Mouse (Mus musculus) cortical plate, adult 2 months (tissue): ENCODE data around the gene Ppfia4. TPM values are rescaled to one million over a fixed set of nuclear protein-coding genes. Genes with fewer than 3 reads are reported as not detected.

Experiments
- H3K27ac ChIP-seq: fragments of 200-500 bp; 2 replicates; pipeline ENCODE4 v1.5.1; 2012; ENCODE audit warnings: low read length, control low read depth, inconsistent platforms; ENCODE audit not compliant: insufficient read depth
- H3K4me1 ChIP-seq: fragments of 200-500 bp; 2 replicates; pipeline ENCODE4 v1.6.1; 2011; ENCODE audit warnings: low read length; ENCODE audit not compliant: control insufficient read depth, insufficient read depth
- H3K4me3 ChIP-seq: fragments of 200-500 bp; 2 replicates; pipeline ENCODE4 v1.5.1; 2011; ENCODE audit warnings: mild to moderate bottlenecking, low read length, control low read depth; ENCODE audit not compliant: insufficient read depth
- CTCF ChIP-seq: fragments of 200-500 bp; IDR thresholded peaks from 2 replicates; pipeline ENCODE4 v1.5.1; 2011; ENCODE audit warnings: mild to moderate bottlenecking, control low read depth, low read length; ENCODE audit not compliant: insufficient read depth; ENCODE audit errors: extremely low read depth
- POLR2A ChIP-seq: fragments of 200-500 bp; IDR thresholded peaks from 2 replicates; pipeline ENCODE4 v1.6.1; 2011; ENCODE audit warnings: mild to moderate bottlenecking, low read length, control low read depth; ENCODE audit not compliant: insufficient read depth; ENCODE audit errors: extremely low read depth
- polyA plus RNA-seq: library from polyadenylated mRNA; depleted of rRNA; stranded (reverse); fragments of >200 nt; gene quantifications from 2 replicates; pipeline ENCODE4 v1.2.3, GENCODE M21; 2012

Ppfia4 gene
- polyA plus RNA-seq, 1 experiment: 52.6 TPM

DNA sequence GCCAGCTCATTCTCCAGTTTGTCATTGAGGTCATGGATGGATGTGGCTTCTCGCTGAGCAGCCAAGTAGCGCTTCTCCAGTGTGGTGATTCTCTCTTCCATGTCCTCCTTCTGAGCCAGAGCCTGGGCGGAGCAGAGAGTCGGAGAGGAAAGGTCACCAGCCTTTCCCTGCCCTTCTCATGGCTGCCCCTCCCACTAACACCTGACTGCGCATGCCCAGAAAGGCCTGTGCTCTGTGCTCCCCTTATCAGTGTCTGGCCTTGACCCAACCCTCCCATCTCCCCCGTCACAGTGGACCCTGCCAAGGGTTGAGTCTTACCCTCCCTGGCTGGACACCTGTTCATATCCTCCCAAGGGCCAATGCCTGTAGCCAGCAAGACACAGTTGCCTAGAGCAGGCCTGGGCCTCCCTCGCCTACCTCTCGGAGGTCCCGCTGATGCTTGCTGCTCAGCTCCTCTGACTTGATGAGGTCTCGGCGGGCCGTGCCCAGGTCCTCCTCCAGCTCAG, 5.8 kb downstream of the Ppfia4 start:
- Histone ChIP-seq H3K4me3 (no peak overlapping the region), H3K4me1 (no peaks in the 10 kb centered on the region), H3K27ac (no peak overlapping the region)
- TF ChIP-seq POLR2A (no peak), CTCF (no peak)

GRCm38 (mm10) chr1:134322591-134322990, 10.1 kb downstream of the Ppfia4 start:
- Histone ChIP-seq H3K4me1 (peaks cover 2% of the 10 kb centered on the region; the same call in 1 of the 2 replicates), H3K4me3 (no peak overlapping the region), H3K27ac (no peak overlapping the region)
- TF ChIP-seq POLR2A: no peak
- peak; percentile 64 for TF ChIP-seq CTCF

DNA sequence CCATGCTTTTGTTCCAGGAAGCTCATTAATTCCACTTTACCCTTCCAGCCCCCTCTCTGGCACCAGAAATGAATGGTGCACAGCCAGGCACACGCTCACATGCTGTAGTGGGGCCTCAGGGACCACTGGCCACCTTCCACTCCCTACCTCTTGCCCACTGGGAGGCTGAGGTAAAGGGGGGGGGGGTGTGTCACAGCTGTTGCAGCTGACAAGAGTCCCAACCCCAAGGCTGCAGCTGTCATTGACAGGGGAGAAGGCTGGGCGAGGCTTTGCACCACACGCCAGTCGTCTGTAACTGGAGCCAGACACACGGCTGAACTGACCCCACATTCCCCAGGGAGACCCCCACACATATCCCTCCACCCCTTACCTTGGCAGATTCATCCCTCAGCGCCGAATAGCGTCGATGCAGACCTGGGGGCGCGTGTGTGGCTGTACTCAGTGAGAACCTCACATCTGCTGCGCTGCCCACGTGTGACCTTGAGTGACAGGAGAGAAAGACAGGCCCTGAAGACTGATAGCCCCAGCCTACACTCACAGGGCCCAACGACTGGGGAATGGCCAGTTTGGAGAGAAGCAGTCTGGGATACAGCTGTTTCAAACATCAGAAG, 11.9 kb downstream of the Ppfia4 start:
- Histone ChIP-seq H3K4me1 (peaks cover 2% of the 10 kb centered on the region; the same call in 1 of the 2 replicates), H3K4me3 (no peak overlapping the region), H3K27ac (no peak overlapping the region)
- TF ChIP-seq POLR2A (no peak), CTCF (no peak)

DNA sequence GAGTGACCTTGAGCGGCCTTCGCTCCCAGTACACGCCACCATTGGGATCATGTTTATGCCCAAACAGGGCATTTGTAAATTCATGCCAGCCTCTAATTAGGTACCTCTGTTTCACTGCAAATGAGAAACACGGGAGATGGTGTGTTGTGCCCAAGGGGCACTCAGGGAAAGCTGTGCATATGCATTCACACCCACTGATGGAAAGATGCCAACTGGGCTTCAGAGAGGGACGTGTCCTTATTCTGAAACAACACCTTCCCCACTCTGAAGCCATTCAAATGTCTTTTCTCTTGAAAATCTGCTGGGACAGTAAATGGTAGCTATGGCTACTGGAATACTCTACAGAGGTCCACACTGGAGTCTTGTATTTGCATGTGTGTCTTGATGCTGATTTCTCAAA, 14.5 kb downstream of the Ppfia4 start:
- TF ChIP-seq CTCF (no peak), POLR2A (no peak)
- H3K27ac ChIP-seq: no peak overlapping the region
- H3K4me3 ChIP-seq: no peak overlapping the region
- peaks cover 2% of the 10 kb centered on the region; the same call in 1 of the 2 replicates for H3K4me1 ChIP-seq

DNA sequence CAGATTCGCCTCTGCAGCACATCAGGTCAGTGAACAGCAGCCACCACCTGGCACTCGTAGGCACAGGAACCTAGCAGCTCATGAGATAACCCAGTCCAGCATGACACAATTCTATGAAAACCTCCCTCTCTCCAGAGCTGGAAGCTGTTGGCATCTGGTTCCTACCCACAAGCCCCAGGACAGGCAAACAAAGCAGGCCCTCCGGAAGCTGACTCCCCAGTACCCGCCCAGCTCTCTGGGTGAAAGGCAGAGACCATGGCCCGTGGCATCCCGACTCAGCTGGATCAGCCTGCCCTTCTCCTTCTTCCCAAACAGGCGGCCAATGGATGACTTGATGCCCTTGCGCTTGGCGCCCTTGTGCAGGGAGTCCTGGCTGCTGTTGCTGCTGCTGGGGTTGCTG, 16.4 kb downstream of the Ppfia4 start:
- Histone ChIP-seq H3K27ac (no peak overlapping the region), H3K4me1 (peaks cover 2% of the 10 kb centered on the region; the same call in 1 of the 2 replicates), H3K4me3 (no peak overlapping the region)
- TF ChIP-seq CTCF: no peak
- TF ChIP-seq POLR2A: no peak

DNA sequence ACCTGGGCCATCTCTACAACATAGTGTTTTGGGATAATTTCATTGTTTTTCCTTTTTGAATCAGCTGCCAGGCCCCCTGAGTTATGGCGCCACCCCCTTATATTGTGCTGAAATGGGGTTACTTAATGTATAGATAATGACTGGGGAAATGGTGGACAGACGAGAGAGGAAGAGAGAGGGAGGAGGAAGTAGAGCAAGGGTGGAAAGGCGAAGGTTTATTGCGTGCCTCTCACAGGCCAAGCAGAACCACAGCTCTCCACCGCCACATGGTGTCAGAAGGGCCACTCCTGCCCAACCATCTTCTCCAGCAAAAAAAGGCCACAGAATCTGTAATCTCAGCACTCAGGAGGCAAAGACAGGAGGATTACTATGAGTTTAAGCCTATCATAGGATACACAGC, 17.5 kb downstream of the Ppfia4 start:
- no peak overlapping the region for H3K4me3 ChIP-seq
- peaks cover under 1% of the 10 kb centered on the region; the same call in 1 of the 2 replicates for H3K4me1 ChIP-seq
- no peak for TF ChIP-seq CTCF
- TF ChIP-seq POLR2A: no peak
- H3K27ac ChIP-seq: no peak overlapping the region

DNA sequence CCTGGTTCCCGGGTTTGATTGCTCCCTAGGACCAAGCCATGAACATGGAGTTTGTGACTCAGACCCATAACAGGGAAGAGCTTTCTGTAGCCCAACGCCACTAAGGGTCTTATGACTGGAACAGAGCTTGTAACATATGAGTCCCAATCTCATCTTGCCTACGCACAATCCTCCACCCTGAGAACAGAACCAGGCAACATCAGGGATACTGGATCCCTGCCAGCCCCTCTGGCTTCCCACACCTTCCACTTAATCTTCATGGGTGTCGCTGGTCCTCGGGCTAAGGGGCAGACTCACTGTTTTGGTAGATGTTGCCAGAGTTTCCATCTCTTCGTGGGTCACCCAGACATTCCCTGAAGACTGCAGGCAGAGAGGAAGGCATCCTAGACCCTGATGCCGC, 21.0 kb downstream of the Ppfia4 start:
- no peak overlapping the region for H3K27ac ChIP-seq
- H3K4me3 ChIP-seq: no peak overlapping the region
- no peaks in the 10 kb centered on the region for H3K4me1 ChIP-seq
- TF ChIP-seq CTCF: no peak
- TF ChIP-seq POLR2A: no peak

- TF ChIP-seq CTCF: no peak
- no peak for TF ChIP-seq POLR2A
- no peak overlapping the region for H3K27ac ChIP-seq
- H3K4me1 ChIP-seq: no peaks in the 10 kb centered on the region
- no peak overlapping the region for H3K4me3 ChIP-seq
These were observed 22.0 kb downstream of the Ppfia4 start for GRCm38 (mm10) chr1:134310729-134311128.

DNA sequence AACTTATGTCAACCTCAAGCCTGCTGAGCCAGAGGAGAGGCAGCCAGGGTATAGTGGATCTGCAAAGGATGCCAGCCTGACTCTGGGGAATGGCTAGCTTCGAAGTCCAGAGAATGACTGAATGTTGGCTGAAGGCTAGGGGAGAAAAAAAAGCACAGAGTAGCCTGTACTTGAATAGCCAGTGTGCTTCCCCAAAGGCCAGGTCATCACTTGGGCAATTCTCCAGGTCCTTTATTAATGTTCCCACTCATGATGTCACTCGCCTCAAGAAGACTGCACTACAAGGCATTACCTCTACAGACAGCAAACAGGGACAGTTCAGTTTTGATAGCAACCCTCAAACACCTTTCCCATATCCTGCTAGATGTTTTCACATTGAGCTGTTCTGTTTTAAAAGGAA, 22.4 kb downstream of the Ppfia4 start:
- Histone ChIP-seq H3K4me3 (no peak overlapping the region), H3K4me1 (no peaks in the 10 kb centered on the region), H3K27ac (no peak overlapping the region)
- TF ChIP-seq CTCF (no peak), POLR2A (no peak)

- Histone ChIP-seq H3K4me1 (no peaks in the 10 kb centered on the region), H3K4me3 (no peak overlapping the region), H3K27ac (no peak overlapping the region)
- TF ChIP-seq POLR2A (no peak), CTCF (no peak)
These were observed 25.3 kb downstream of the Ppfia4 start for GRCm38 (mm10) chr1:134307409-134307808.
